Mouse (Mus musculus) embryo, embryonic 10 days (tissue): ENCODE measurements around the gene Oxct1.

ENCODE experiments used
- DNase-seq: peaks from one replicate; pipeline ENCODE4 v3.0.0-alpha.2; 2015; ENCODE audit warnings: low spot score

Oxct1 gene

DNA sequence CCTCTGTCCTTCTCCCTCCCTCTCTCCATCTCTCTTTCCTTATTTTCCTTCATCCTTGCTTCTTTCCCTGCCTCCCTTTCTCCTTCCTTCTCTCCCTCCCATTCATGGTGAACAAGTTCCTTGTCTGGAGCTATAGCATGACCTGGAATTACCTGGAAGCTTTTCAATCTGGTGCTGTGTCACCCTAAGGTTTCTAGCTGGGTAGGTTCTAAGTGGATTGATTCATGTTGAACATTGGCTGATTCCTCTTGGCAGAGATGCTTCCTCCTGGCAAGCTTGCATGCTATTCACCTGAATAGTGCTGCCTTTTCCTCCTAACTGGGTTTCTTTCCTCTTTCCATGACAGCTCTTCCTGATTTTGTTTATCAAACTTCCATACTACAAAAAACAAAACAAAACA lies 2.8 kb downstream of the Oxct1 start:
- no peak for DNase-seq

DNA sequence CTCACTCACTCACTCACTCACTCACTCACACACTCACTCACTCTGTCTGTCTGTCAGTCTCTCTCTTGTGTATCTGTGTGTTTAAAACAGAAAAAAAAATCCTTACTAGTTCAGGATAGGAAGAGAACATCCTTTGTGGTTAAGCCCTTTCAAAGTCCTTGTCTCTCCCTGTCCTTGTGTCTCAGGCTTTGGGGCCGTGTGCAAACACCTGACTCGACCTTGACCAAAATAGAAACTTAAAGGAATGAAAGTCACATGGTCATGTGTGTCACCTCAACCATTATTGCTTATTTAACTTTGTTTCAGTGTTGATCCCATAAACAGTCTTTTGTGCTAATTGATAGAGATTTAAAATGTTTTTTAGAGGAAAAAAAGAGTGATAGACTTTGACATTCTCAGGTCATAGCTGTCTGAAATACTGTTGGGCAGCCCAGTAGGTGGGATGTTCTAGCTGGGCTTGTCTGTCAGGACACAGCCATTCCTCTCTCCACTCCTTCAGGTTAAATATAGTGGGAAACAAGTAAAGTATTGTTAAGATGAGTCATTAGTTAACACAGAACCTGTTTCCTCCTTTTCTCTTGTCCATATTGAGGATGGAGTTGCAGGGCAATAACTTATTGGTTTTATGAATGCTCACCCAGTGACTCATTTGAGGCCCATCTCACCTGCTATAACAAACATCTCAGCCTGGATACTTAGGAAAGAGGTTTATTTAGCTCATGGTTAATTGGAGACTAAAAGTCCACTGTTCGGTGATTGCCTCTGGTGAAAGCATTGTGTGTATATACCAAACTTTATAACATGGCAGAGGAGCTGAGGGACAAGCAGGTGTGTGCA lies 7.2 kb downstream of the Oxct1 start:
- no peak for DNase-seq

DNA sequence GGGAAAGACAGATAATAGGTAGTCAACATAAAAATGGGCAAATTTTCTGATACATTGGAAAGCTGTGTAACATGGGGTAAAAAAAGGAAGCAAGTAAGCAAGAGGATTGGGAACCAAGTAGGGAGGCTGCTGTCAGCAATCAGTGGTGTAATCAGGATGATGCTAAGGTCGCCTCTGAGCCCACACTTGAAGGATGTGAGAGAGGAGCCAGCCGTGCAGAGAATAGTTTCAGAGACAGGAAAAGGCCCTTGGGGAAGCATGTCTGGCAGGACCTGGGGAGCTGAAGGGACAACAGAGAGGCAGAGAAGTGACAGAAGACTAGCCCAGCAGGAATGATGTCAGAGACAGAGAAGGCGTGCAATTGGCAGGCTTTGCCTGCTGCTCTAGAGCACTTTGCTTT lies 16.2 kb downstream of the Oxct1 start:
- DNase-seq: no peak

DNA sequence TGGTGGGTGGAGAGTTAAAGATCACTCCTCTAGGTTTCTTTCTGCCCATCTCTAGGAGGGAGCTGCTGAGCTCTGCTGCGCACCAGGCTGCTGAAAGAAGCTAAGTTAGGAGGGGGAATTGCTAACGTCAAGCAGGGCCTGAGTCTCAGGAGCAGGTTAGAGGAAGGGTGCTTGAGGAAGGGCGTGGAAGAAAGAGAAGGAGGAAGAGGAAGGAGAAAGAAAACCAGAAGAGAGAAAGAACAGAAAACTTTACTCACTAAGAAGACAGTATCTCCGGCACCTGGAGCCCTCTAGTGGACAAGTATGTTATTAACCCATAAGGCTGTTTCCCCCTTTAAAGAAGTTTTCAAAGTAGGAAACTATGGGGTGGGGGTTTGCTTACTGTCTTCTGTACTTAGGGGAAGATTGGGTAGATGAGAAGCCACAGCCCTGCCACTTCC lies 16.9 kb downstream of the Oxct1 start:
- peak; percentile 13 for DNase-seq

DNA sequence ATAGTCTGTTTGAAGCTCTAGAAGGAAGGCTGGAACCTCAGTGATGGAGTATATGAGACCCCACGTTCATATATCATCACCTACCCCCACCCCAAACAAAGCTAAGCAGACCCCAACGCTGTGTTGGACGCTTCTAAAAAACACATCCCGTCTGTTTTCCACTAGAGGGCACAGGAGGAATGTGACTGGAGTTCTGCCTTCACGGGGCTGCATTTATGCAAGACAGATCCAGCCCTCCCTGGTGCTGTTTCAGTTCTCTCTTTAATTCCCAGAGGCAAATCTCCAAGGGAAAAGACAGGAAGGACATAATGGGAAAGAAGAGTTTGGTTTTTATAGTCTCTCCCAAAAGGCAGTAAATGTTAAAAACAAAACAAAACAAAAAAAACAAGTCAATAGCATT lies 30.4 kb downstream of the Oxct1 start:
- DNase-seq: peak; percentile 40

DNA sequence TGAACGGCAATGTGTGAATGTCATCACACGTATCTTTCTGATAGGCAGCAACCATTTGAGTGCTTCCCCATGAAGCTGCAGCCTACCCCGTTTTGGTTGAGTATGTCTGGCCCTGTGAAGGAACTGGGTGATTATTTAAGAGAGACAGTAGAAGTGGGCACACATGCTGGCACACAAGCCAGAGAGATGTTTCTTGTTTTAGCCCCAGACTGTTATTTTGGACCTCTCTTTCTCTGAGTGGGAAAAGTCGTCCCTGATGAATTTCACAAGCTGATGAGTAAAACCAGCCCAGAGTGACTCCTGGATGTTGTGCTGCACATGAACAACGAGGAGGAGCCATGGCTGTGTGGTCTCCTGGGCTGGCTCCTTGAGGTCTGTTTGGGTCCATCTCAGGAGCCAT lies 37.4 kb downstream of the Oxct1 start:
- DNase-seq: no peak

DNA sequence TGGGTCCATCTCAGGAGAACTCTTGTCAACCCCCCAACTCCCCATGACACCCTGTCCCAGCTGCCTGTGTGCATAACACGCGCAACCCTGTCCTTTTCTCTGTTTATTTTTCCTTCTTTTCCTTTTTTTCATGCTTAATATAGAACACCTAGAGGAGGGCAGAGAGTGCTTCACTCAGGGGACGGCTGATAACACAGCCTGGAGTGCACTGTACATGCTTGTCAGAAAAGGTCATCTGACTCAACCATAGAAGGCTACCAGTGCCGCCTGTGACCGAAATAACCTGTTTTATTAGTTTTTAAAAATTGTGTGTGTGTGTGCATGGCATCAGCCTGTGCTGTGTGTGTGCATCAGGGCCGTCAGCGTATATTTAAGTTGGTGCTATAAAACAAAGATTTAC lies 37.8 kb downstream of the Oxct1 start:
- DNase-seq: no peak

DNA sequence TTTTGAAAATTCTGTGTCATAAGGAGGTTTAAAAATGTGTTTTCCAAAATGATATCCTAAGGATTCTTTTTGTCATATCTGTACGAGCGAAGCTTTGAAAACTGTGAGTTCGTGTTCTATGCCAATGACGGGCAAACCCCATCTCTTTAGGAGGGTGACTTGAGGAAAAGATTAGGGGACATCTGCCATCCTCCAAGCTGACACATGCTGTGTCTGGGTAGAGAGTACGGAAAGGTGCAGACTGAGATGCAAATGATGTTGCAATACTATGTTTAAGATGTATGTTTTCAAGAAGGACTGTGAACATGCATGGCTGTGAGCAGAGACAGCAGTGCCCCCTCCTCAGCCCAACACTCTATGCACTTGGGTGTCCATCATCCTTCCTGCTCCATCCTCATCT lies 38.5 kb downstream of the Oxct1 start:
- no peak for DNase-seq

DNA sequence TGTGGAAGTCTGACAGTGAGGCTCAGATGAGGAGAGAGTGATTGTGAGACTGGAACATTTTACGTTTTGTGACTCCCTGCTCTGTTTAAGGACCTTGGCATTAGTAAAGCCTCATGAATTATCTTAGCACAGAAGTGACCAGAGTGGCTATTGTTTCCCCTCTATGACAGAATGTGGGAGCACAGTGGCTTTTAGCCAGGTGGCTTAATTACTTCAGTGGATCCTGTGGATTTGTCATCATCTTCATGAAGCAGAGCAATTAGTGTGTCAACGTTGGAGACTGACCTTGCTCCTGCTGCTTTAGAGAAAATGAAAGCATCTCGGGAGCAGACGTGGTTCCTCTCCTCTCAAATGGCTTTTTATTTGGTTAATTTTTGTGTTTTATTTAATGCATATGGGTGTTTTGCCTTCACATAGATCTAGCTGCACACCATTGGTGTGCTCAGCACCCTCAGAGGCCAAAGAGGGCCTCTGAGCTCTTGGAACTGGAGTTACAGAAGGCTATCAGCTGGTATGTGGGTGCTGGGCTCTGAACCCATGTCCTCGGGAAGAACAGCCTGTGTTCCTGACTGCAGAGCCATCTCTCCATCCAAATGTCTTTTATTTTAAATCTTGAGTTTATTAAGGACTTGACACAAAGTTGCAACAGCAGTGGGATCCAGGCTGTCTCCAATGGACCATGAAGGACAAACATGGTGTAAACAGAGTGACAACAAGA lies 41.2 kb downstream of the Oxct1 start:
- DNase-seq: no peak

DNA sequence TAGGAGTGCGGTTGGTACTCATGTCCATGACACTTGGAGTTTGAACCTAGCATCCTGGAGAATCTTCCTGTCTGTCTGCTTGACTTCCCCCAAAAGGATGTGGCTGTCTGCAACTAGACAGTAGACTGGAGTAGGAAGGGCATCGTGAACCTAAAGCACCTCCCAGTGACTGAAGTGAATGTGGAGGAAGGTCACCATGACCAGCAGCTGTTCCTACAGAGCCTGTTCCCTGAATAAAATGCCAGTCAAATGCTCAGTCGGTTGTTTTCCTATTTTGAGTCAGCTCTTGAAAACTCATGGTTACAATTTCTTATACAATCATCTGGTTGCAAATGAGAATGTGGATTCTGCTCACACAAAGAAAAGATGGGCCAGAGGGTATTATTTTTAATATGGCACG lies 51.8 kb downstream of the Oxct1 start:
- no peak for DNase-seq

DNA sequence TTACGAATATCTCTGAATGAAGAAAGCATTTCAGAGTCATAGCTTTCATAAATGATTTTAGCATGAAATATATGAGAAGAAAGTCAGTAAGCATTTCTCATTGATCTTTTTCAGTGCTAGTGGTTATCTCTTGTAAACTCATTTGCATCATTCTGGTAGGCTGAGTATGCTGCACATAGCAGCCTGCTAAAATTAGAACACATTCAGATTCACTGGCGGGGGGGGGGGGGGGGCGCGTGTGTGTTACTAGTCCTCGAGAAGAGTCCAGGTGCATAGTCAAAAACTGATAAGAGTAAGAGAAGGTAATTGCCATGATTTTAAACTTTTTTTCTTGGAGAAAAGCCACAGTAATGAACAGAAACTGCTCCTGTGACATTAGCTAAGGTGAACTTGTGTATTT lies 52.6 kb downstream of the Oxct1 start:
- DNase-seq: no peak

DNA sequence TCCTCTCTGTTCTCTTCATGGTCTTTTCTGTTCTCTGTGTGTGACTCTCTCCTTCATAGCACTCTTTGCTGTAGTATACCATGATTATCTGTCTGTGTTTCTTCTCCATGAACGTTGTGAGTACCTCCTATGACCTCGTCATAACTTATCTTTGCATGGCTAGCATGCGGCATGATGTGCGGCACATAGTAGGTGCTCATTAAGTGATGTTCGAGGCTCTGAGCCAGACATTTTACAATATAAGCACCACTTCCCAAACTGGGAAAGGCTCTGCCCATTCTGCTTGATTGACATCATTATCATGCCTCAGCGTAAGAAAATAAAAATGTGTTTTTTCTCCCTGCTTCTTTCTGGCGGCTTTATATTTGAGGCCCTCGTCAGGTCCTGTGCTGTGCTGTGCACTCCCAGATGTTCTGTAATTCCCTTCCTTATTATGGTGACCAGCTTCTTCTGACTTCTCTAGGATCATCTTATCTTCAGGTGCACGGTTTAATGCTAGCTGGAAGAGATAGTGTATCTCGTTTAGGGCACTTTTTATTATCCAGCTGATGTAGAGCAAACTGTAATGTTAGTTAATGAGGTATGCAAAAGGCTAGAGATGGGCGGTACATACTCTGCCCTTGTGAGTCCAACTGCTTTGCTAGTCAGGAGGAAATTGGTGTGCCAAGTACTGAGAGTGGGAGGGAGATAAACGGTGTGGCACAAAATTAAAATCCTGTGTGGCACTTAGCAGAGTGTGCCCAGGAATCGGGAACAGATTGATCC lies 53.4 kb downstream of the Oxct1 start:
- DNase-seq: no peak

DNA sequence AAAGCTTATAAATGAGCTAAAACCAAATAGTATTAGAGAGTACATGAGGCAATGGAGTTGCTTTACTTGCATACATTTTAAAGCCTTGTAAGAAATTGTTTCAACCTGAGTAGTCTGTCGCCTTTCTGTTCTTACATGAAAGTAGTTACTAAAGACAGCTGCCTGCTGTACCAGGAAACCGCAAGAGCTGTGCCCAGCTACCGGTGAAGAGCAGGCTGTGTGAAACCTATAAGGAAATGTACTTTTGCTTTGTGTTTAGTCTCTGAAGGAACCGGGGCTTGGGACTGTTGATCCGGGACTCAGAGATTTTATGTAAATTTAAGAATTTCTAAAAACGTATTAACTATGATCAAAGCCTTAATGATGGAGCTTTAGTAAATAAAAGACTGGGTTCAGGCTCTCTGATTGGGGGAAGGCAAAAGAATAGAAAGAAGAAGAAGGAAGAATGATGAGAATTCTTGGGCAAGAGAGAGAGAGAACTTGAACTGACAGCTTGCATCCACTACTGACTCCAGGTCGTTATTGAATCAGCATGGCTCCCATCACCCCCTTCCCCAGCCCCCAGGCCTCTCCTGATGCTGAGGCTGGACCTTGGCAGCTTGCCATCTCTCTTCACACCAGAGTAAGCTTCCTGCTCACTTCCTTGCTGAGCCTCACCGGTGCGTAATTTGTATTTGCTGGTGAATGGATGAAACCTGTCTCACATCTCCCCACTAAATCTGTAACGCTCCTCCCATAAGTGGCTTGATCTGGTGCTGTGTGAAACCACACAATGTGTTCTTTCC lies 59.6 kb downstream of the Oxct1 start:
- no peak for DNase-seq

DNA sequence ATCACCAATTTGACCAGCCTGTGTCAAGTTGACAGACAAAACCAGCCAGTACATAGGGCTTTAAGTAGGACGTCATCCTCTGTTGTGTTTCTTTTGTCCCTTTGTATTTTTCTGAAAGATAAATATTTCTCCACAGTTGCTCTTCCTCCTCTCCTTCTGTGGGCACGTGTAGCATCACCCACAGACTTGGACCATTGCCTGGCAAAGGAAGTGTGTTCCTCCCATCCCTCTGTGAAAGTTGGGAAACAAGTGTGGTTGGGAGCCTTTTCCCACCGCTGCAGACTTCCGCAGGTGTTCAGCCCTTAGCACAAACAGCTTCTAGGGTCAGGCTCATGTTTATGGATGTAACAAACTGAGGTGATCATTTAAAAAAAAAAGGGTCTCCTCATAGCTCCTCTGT lies 61.3 kb downstream of the Oxct1 start:
- no peak for DNase-seq

DNA sequence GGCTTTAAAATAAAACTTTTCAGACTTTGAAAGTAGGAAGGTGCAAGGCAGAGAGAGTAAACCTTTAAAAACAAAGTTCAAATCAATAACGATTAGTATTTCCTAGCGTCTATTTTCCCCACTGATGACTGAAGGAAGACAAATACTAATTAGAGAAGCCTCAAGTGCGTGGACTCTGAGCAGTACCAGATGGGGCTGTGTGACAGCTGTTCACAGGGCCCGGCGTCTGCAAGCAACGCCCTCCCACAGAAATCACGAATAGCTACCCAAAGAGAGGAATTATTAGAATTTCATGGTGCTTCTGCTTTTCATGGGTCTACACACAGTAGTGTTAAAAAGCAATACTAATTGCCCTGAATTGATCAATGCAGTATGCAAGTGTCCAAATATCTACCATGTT lies 61.7 kb downstream of the Oxct1 start:
- no peak for DNase-seq

DNA sequence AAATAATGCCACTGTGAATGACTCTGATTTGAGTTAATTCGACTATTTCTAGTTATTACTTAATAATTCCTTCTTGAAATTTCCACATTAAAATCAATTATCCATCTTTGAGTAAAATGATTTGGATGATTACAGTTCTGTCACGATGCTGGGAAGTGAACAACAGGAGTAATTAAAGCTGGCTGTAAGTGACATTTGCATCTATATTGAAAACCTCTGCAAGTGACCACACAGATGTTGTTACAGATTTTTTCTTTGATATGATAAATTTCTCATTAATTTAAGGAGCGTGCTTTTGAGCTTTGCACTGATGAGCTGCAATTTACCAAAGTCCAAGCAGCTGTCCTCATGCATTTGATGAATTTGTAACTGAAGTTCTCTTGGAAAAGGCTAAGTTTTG lies 64.4 kb downstream of the Oxct1 start:
- DNase-seq: no peak

DNA sequence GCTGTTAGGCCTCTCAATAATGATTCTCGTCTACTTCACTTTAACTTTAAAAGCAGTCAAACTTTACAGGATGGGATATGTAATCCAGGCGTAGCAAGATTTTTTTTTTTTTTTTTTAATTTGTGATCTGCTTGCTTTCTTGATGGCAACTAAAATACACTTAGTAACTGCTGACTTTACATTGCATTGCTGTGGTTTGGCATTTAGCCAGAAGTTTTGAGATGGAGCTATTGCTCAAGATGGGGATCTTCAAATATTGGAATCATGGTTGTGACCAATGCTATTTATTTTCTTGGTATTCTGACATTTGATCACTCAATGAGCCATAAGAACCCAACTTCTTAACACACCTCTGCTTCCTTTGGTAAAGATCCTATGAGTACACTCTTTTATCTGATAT lies 66.4 kb downstream of the Oxct1 start:
- no peak for DNase-seq

DNA sequence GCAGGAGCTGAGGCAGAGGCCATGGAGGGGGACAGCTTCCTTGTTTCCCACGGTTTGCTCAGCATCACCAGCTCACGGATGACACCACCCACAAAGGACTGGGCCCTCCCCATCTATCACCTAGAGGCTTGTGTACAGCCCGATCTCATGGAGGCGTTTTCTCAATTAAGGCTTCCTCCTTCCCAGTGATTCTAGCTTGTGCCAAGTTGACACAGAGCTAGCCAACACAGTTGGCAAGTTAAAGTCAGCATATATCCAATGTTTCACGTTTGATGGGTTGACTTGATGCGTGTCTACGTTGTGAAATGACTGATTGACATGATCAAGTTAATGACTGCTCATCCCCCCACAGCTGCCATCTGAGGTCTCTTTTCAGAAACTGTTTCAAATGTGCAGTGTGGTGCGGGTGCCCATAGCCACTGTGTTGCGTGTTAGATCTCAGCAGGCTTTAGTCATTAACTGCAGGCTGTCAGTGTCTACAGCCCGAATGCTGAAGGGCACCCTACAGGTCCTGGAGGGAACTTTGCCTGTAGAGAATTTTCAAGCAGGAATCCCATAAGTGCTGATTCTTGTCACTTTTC lies 74.2 kb downstream of the Oxct1 start:
- DNase-seq: no peak

DNA sequence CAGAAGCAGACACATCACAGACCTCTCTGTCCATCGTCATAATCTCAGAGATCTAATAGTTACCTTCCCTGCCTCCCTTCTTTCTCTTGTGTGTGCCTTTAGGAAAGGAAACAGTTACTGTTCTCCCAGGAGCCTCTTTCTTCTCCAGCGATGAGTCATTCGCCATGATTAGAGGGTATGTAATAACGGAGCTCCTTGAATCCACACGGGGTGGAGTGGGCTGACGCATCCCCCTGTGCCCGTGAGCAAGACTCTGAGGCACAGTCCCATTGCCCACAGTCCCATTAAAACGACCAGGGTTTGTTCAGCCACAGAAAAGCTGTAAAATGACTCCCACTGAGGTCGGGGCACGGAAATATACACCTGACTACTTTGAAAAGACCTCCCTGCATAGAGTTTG lies 74.8 kb downstream of the Oxct1 start:
- DNase-seq: no peak

DNA sequence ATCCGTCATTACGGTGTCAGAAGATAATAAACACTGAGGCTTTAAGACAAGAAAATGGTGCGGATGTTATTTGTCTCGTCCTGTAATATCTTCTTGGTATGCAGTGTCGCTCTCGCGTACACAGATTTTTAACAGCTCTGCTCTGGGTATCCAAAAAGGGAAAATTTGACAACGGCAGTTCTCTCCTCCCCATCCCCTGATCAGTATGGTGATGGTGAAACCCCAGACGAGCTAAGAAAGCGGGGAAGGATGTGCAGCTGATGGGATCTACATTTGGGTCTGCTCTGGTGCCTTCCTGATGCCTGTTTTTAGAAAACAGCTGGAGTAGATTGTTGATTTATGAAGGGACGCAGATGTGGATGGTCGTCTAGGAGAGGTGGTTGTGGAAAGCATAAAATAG lies 78.1 kb downstream of the Oxct1 start:
- DNase-seq: no peak

DNA sequence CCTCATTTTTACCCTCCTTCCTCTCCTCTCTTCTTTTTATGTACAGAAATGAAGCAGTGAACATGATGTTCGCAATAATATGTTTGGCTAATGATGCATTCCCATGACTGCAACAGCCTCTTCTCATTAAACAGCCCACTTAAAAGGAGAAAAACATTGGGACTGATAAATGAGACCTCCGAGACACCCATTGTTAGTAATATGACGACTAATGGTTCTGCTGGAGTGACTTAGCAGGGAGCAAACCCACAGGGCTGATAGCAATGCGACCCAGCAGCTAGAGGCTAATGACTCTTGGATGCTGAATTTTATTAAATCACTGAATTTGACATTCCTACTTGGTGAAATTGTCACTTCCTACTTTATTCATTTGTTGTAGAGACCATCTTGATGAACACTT lies 79.3 kb downstream of the Oxct1 start:
- no peak for DNase-seq

DNA sequence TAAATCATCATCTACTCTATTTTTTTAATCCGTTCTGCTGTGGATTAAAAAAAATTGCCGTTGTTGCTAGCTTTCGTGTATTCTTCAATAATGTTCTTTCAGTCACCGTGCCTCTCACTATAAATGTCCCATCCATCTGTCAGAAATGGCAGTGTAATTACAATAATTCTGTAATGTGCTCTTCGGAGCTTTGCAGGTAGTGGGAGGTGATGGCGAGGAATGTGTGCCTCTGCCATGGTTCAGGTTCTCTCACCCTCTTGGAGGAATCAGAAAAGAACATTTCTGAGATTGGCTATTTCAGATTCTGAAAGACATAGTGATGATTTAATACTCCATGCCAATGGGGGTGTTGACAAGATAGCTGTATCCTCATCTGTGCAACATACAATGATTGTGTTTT lies 93.8 kb downstream of the Oxct1 start:
- no peak for DNase-seq
